In genomic region chr5:37822791-37823720, GRCm38 (mm10) we compare ENCODE assay signal across 7 mouse cellular contexts. TPM values are rescaled to one million over a fixed set of nuclear protein-coding genes. Genes with fewer than 3 reads are reported as not detected.
DNase-seq lines count a peak whose midpoint lies in the region; ATAC-seq and TF ChIP-seq lines count a peak whose summit lies in the region.

No protein-coding gene starts in this region.

- no peak overlapping the region for H3K9ac ChIP-seq in forebrain, embryonic 16.5 days (replicated peaks; ENCODE audit: low read depth, low read length)
- H3K9ac ChIP-seq in hindbrain, postnatal 0 days (replicated peaks; ENCODE audit: low read length): peak overlapping the region; percentile 34; the same call in 1 of the 2 replicates
- H3K9ac ChIP-seq in midbrain, embryonic 12.5 days (replicated peaks): peak overlapping the region; percentile 62

- TF ChIP-seq POLR2A in testis, adult 2 months (IDR thresholded peaks at IDR 0.05; ENCODE audit: control insufficient read depth, low read depth, low read length): no peak

- H3K36me3 ChIP-seq in testis, adult 2 months (ENCODE audit: control insufficient read depth, insufficient read depth, low read length): no peaks in the 10 kb centered on the region
- H3K36me3 ChIP-seq in forebrain, embryonic 16.5 days (ENCODE audit: control insufficient read depth, insufficient read depth): no peaks in the 10 kb centered on the region
- H3K36me3 ChIP-seq in hindbrain, postnatal 0 days (ENCODE audit: insufficient read depth, low read length): no peaks in the 10 kb centered on the region
- H3K36me3 ChIP-seq in midbrain, embryonic 12.5 days: no peaks in the 10 kb centered on the region

- no peak for TF ChIP-seq CTCF in testis, adult 2 months (IDR thresholded peaks at IDR 0.05; ENCODE audit: control insufficient read depth, insufficient read depth, insufficient replicate concordance, low read depth, low read length)
- no peak for TF ChIP-seq CTCF in hindbrain, postnatal 0 days (IDR thresholded peaks at IDR 0.05; ENCODE audit: low read depth)

- peak overlapping the region; percentile 52 for H3K4me2 ChIP-seq in forebrain, embryonic 16.5 days (ENCODE audit: low read length)
- H3K4me2 ChIP-seq in hindbrain, postnatal 0 days (ENCODE audit: low read depth, low read length): peak overlapping the region; percentile 58
- peak overlapping the region; percentile 79 for H3K4me2 ChIP-seq in midbrain, embryonic 12.5 days (replicated peaks)

- WGBS in forebrain, embryonic 16.5 days: under 1% methylated on average over 42 of the region's 42 CpGs
- under 1% methylated on average over 42 of the region's 42 CpGs for WGBS in hindbrain, postnatal 0 days
- WGBS in midbrain, embryonic 12.5 days: under 1% methylated on average over 42 of the region's 42 CpGs

- no peaks in the 10 kb centered on the region for H3K9me3 ChIP-seq in forebrain, embryonic 16.5 days (ENCODE audit: control insufficient read depth, low read length)
- H3K9me3 ChIP-seq in hindbrain, postnatal 0 days (ENCODE audit: low read length): no peaks in the 10 kb centered on the region
- no peaks in the 10 kb centered on the region for H3K9me3 ChIP-seq in midbrain, embryonic 12.5 days

- H3K4me3 ChIP-seq in testis, adult 2 months (ENCODE audit: control insufficient read depth, low read depth, low read length): peak overlapping the region; percentile 35
- peak overlapping the region; percentile 28 for H3K4me3 ChIP-seq in forebrain, embryonic 16.5 days (replicated peaks; ENCODE audit: low read length)
- H3K4me3 ChIP-seq in hindbrain, postnatal 0 days (ENCODE audit: low read length): peak overlapping the region; percentile 42
- peak overlapping the region; percentile 53 for H3K4me3 ChIP-seq in midbrain, embryonic 12.5 days

- ATAC-seq in forebrain, embryonic 16.5 days: no peak
- no peak for ATAC-seq in hindbrain, postnatal 0 days
- ATAC-seq in midbrain, embryonic 12.5 days (ENCODE audit: low FRiP score, low read depth): no peak

- peaks cover 28% of the 10 kb centered on the region for H3K4me1 ChIP-seq in testis, adult 2 months (ENCODE audit: control insufficient read depth, insufficient read depth, low read length)
- H3K4me1 ChIP-seq in forebrain, embryonic 16.5 days (replicated peaks; ENCODE audit: control insufficient read depth, insufficient read depth, low read length): peaks cover 20% of the 10 kb centered on the region
- H3K4me1 ChIP-seq in hindbrain, postnatal 0 days (ENCODE audit: insufficient read depth, low read length): peaks cover 7% of the 10 kb centered on the region; the same call in 1 of the 2 replicates
- peaks cover 51% of the 10 kb centered on the region for H3K4me1 ChIP-seq in midbrain, embryonic 12.5 days

- DNase-seq in testis, postnatal 10 days (ENCODE audit: low spot score): no peak
- DNase-seq in hindbrain, postnatal 0 days (ENCODE audit: low spot score): no peak
- DNase-seq in layer of hippocampus, adult 9-11 months: no peak
- DNase-seq in urinary bladder, postnatal 4 days (ENCODE audit: low spot score in 2 of 2): no peak

- no peak overlapping the region for H3K27ac ChIP-seq in testis, adult 2 months (ENCODE audit: control insufficient read depth, insufficient read depth, low read depth, low read length)
- H3K27ac ChIP-seq in forebrain, embryonic 16.5 days (ENCODE audit: low read length): no peak overlapping the region
- H3K27ac ChIP-seq in hindbrain, postnatal 0 days: peak overlapping the region; percentile 0; the same call in 1 of the 2 replicates
- peak overlapping the region; percentile 60; the same call in 1 of the 2 replicates for H3K27ac ChIP-seq in midbrain, embryonic 12.5 days (replicated peaks)

- H3K27me3 ChIP-seq in testis, adult 2 months (ENCODE audit: control insufficient read depth, insufficient read depth, low read length): peaks cover 31% of the 10 kb centered on the region
- peaks cover 53% of the 10 kb centered on the region for H3K27me3 ChIP-seq in forebrain, embryonic 16.5 days (replicated peaks; ENCODE audit: control insufficient read depth, insufficient read depth, low read length)
- peaks cover 82% of the 10 kb centered on the region for H3K27me3 ChIP-seq in hindbrain, postnatal 0 days (ENCODE audit: insufficient read depth, low read length)
- H3K27me3 ChIP-seq in midbrain, embryonic 12.5 days: peaks cover 98% of the 10 kb centered on the region

RNA-seq across cellular contexts. Expression of gene Msx1, which starts 1.3 kb away (rescaled TPM):
- 0.18 TPM in 1 of 2 replicates, not detected in the other for polyA plus RNA-seq in testis, adult 2 months (2012; rRNA removed)
- polyA plus RNA-seq in forebrain, embryonic 16.5 days (2015; fragmentation: Nextera tagmentation; extraction: Ambion mirVana): 11.4 and 16.8 TPM in 2 replicates
- 14.8 and 20.6 TPM in 2 replicates for total RNA-seq in hindbrain, postnatal 0 days (2014; rRNA removed)
- 26.2 and 28.0 TPM in 2 replicates for polyA plus RNA-seq in hindbrain, postnatal 0 days (2015; fragmentation: Nextera tagmentation; extraction: Ambion mirVana)
- 88.4 and 102 TPM in 2 replicates for polyA plus RNA-seq in midbrain, embryonic 12.5 days (2016; fragmentation: Nextera tagmentation; extraction: Ambion mirVana)

Comparison
In these comparisons a context has a peak if more than half of its experiments do, and no peak if none do; other contexts are left out.
1. H3K27ac ChIP-seq: peak in hindbrain, postnatal 0 days (single experiment) and midbrain, embryonic 12.5 days (single experiment); none in testis, adult 2 months (single experiment) and forebrain, embryonic 16.5 days (single experiment).
2. RNA of gene Msx1, which starts 1.3 kb away (polyA plus RNA-seq): 88.4 to 102 TPM in midbrain, embryonic 12.5 days, 26.2 to 28.0 TPM in hindbrain, postnatal 0 days and 11.4 to 16.8 TPM in forebrain, embryonic 16.5 days; 0.18 TPM in testis, adult 2 months; every median in the first group is over 10 times any median in the second.
3. Peak in every context shown above with its lines, with median percentiles within 50 percentile points of each other: H3K4me3 ChIP-seq and H3K4me2 ChIP-seq.